Mouse (Mus musculus) testis, adult 2 months (tissue): ENCODE data around the gene Gla.

Experiments
- CTCF ChIP-seq: fragments of 200-500 bp; IDR thresholded peaks from 2 replicates; pipeline ENCODE4 v1.5.1; 2012; ENCODE audit warnings: low read depth, mild to moderate bottlenecking, inconsistent platforms, low read length, moderate library complexity; ENCODE audit not compliant: control insufficient read depth, insufficient read depth, insufficient replicate concordance
- POLR2A ChIP-seq: fragments of 200-500 bp; IDR thresholded peaks from 2 replicates; pipeline ENCODE4 v1.6.1; 2012; ENCODE audit warnings: low read depth, mild to moderate bottlenecking, inconsistent platforms, low read length, moderate library complexity; ENCODE audit not compliant: control insufficient read depth

GRCm38 (mm10) chrX:134564326-134564725 lies 36.6 kb downstream of the Gla start:
- TF ChIP-seq POLR2A, result no peak
- no peak for TF ChIP-seq CTCF
